Mouse (Mus musculus): ENCODE data around the gene Vmn1r152. TPM values are rescaled to one million over a fixed set of nuclear protein-coding genes. Genes with fewer than 3 reads are reported as not detected.
"Not testable (repeated sequence)": the region's sequence is repeated elsewhere in the genome, so short reads cannot be mapped to it uniquely, and the experiment has no call there.

Gene Vmn1r152
- not detected for polyA plus RNA-seq (2017; shearing (Covaris generic))

DNA sequence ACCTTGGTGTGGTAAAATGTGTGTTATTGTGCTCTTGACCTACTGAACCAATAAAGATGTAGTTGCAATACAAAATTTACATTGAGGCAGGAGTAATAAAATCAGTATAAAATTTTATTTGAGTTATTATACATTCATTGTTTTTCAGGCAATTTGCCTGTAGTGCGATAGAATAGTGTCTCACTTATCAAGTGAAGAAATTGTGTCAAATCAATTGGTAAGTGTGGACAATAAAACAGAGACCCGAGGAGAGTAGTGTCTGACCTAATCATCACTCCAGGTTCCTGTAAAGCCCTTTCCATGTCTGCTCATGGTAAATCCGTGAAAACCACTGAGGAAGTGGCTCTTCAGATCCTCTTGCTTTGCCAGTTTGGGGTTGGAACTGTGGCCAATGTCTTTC, at the start of gene Vmn1r152:
TSS of gene Vmn1r152 (plus strand) at position 301 of the 400 bp plus-strand sequence.
- ATAC-seq = not testable (repeated sequence)

DNA sequence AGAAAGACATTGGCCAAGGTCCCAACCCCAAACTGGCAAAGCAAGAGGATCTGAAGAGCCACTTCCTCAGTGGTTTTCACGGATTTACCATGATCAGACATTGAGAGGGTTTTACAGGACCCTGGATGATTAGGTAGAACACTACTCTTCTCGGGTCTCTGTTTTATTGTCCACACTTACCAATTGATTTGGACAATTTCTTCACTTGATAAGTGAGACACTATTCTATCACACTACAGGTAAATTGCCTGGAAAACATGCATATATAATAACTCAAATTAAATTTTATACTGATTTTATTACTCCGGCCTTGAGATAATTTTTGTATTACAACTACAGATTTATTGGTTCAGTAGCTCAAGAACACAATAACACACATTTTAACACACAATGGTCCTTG, 23.2 kb upstream of the Vmn1r152 start, which contains the start of gene Vmn1r151:
TSS of gene Vmn1r151 (minus strand) at position 101 of the 400 bp plus-strand sequence.
- not testable (repeated sequence) for ATAC-seq

DNA sequence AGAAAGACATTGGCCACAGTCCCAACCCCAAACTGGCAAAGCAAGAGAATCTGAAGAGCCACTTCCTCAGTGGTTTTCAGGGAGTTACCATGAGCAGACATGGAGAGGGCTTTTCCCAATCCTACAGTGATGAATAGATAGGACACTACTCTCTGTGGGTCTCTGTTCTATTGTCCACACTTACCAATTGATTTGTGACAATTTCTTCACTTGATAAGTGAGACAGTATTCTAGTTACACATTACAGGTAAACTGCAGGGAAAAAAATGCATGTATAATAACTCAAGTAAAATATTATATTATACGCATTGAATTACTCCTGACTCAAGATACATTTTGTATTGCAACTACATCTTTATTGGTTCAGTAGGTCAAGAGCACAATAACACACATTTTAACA, 12.0 kb downstream of the Vmn1r152 start, which contains the start of gene Gm8677:
TSS of gene Gm8677 (minus strand) at position 101 of the 400 bp plus-strand sequence.
- not testable (repeated sequence) for ATAC-seq

GRCm38 (mm10) chr7:22565243-22565642, 42.5 kb downstream of the Vmn1r152 start, which contains the start of gene Gm4201:
Gene Gm4201 (minus strand): TSS chr7:22565343.
- not testable (repeated sequence) for ATAC-seq

Other genes with a start within 250 kb of the Vmn1r152 start
- gene Gm4187, start 193.2 kb upstream of the Vmn1r152 start, polyA plus RNA-seq (2017; shearing (Covaris generic)) = not detected
- not detected for gene Gm8660, start 151.9 kb upstream of the Vmn1r152 start, polyA plus RNA-seq (2017; shearing (Covaris generic))
- gene Vmn1r148, start 109.4 kb upstream of the Vmn1r152 start, polyA plus RNA-seq (2017; shearing (Covaris generic)) = not detected
- gene Vmn1r149, start 84.7 kb upstream of the Vmn1r152 start, polyA plus RNA-seq (2017; shearing (Covaris generic)) = not detected
- not detected for gene Gm10665, start 58.9 kb upstream of the Vmn1r152 start, polyA plus RNA-seq (2017; shearing (Covaris generic))
- not detected for gene Vmn1r151, start 23.3 kb upstream of the Vmn1r152 start, polyA plus RNA-seq (2017; shearing (Covaris generic))
- not detected for gene Gm8677, start 11.9 kb downstream of the Vmn1r152 start, polyA plus RNA-seq (2017; shearing (Covaris generic))
- not detected for gene Gm4201, start 42.4 kb downstream of the Vmn1r152 start, polyA plus RNA-seq (2017; shearing (Covaris generic))
- not detected for gene Gm4565, start 65.2 kb downstream of the Vmn1r152 start, polyA plus RNA-seq (2017; shearing (Covaris generic))
- not detected for gene Vmn1r155, start 135.1 kb downstream of the Vmn1r152 start, polyA plus RNA-seq (2017; shearing (Covaris generic))
- gene Gm8693, start 169.3 kb downstream of the Vmn1r152 start, polyA plus RNA-seq (2017; shearing (Covaris generic)) = not detected
- gene Gm4567, start 196.7 kb downstream of the Vmn1r152 start, polyA plus RNA-seq (2017; shearing (Covaris generic)) = not detected
- gene Vmn1r157, start 238.7 kb downstream of the Vmn1r152 start, polyA plus RNA-seq (2017; shearing (Covaris generic)) = not detected